Mouse (Mus musculus) cerebellum, adult 2 months (tissue): ENCODE data around the gene Ppip5k2. TPM values are rescaled to one million over a fixed set of nuclear protein-coding genes. Genes with fewer than 3 reads are reported as not detected.

ENCODE experiments used
- DNase-seq, 2 experiments: peaks; one replicate each; pipeline ENCODE4 v3.0.0; 2021
- H3K27ac ChIP-seq: fragments of 200-500 bp; 2 replicates; pipeline ENCODE4 v1.5.1; 2012; ENCODE audit warnings: low read length, control low read depth, inconsistent platforms; ENCODE audit not compliant: insufficient read depth
- H3K27me3 ChIP-seq: fragments of 200-500 bp; 2 replicates; pipeline ENCODE4 v1.6.1; 2012; ENCODE audit warnings: inconsistent platforms, mild to moderate bottlenecking, low read length, moderate library complexity; ENCODE audit not compliant: control insufficient read depth, insufficient read depth
- H3K4me1 ChIP-seq: fragments of 200-500 bp; 2 replicates; pipeline ENCODE4 v1.6.1; 2011; ENCODE audit warnings: low read length; ENCODE audit not compliant: control insufficient read depth, insufficient read depth
- H3K4me3 ChIP-seq: fragments of 200-500 bp; replicated peaks from 2 replicates; pipeline ENCODE3; 2011; ENCODE audit warnings: mild to moderate bottlenecking, low read depth, low read length, control low read depth; ENCODE audit not compliant: insufficient read depth
- CTCF ChIP-seq: fragments of 200-500 bp; IDR thresholded peaks from 2 replicates; pipeline ENCODE4 v1.5.1; 2011; ENCODE audit warnings: low read depth, mild to moderate bottlenecking, control low read depth, low read length, moderate library complexity, borderline replicate concordance; ENCODE audit not compliant: insufficient read depth
- POLR2A ChIP-seq: fragments of 200-500 bp; IDR thresholded peaks from 2 replicates; pipeline ENCODE4 v1.6.1; 2011; ENCODE audit warnings: low read length, control low read depth, borderline replicate concordance; ENCODE audit not compliant: insufficient read depth
- WGBS: fragments of 180-500 bp; shearing (Covaris S2); methylation state at CpG from one replicate; pipeline ENCODE4 v1.1.7; 2018; 5-methylcytosine and 5-hydroxymethylcytosine counted together
- polyA plus RNA-seq: library from polyadenylated mRNA; depleted of rRNA; stranded (reverse); fragments of >200 nt; gene quantifications from 2 replicates; pipeline ENCODE4 v1.2.3, GENCODE M21; 2012

Gene Ppip5k2
- polyA plus RNA-seq, 1 experiment, result 19.7 TPM

DNA sequence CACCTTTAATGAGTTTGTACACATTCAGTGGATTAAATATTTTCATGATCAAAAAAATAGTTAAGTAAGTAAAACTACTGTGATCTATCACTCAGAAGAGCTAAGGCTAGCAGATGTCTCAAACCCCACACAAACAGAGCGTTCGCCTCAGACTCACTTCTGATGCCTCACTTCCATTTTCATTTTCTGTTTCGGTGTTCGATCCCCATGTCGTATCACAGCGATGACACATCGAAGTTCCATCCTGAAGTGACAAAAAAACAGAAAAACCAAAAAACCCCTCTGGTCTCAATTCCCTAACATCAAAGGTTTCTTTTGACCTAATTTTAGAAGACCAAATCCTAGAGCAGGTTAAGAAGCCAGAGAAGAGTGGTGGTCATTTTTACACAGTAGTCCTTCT is 23.9 kb downstream of the Ppip5k2 start:
- 96% methylated on average over 7 of the region's 7 CpGs for WGBS
- Histone ChIP-seq H3K27me3 (no peaks in the 10 kb centered on the region), H3K4me3 (no peak overlapping the region), H3K4me1 (no peaks in the 10 kb centered on the region), H3K27ac (no peak overlapping the region)
- TF ChIP-seq POLR2A, result no peak
- no peak for TF ChIP-seq CTCF
- no peak for DNase-seq

DNA sequence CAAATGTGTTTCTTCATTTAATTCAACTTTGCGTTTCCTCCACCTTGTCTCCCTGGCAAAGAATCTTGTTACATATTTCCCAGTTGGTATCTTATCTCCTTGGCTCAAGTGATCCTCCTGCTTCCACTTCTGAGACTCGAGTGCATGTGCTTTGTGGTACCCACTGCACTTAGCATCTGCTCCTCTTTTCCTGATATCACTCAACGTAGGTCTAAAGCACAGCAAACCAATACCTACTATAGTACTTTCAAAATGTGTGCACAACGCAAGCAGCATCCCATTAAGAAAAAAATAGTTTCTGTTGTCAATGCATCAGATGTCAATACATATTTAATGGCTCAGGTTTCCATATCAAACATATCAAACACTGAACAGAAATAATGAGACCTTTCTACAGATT is 24.5 kb downstream of the Ppip5k2 start:
- no peak for DNase-seq
- WGBS, result 88% methylated on average over 4 of the region's 4 CpGs
- no peaks in the 10 kb centered on the region for H3K4me1 ChIP-seq
- no peak overlapping the region for H3K4me3 ChIP-seq
- H3K27me3 ChIP-seq, result no peaks in the 10 kb centered on the region
- no peak for TF ChIP-seq POLR2A
- TF ChIP-seq CTCF, result no peak
- no peak overlapping the region for H3K27ac ChIP-seq

DNA sequence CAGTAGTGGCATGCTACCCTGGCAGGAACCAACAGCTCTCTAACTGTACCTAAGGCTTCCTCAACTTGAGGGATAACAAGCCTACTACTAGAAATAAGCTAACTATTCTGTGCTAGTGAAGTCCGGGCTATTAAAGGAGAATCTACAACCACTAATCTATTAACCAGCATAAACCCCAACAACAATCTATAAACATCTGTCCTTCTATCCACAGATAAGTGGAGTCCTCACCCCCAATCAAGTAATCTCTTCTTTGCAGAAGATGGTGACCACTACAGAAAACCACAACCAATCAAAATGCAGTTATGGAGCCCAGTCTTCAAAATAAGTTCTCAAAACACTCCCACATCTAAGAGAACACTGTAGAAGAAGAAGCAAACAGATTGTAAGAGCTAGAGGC is 27.1 kb downstream of the Ppip5k2 start:
- no peaks in the 10 kb centered on the region for H3K27me3 ChIP-seq
- H3K4me1 ChIP-seq, result no peaks in the 10 kb centered on the region
- no peak for DNase-seq
- no peak overlapping the region for H3K27ac ChIP-seq
- 100% methylated on average over 1 of the region's 1 CpGs for WGBS
- no peak overlapping the region for H3K4me3 ChIP-seq
- TF ChIP-seq POLR2A, result no peak
- TF ChIP-seq CTCF, result no peak

DNA sequence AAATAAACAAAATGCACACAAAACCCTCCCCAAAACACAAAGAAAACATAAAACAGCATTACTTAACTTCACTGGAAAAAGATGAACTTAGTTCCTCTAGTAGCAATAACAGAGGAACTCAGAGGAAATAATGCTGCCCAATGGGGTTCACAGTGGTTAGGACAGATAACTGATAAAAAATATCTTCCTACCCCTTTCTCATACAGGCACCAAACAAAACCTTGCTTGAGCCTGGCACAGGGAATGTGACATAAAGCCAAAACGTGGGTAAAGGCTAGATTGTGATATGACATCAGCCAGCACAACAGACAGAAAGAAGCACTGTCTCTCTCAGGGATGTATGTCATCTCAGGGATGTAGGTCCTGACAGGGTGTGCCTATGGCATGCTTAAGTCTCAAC is 40.9 kb downstream of the Ppip5k2 start:
- Histone ChIP-seq H3K4me1 (no peaks in the 10 kb centered on the region), H3K27ac (no peak overlapping the region), H3K27me3 (no peaks in the 10 kb centered on the region), H3K4me3 (no peak overlapping the region)
- WGBS, result 67% methylated on average over 1 of the region's 1 CpGs
- TF ChIP-seq POLR2A, result no peak
- TF ChIP-seq CTCF, result no peak
- DNase-seq, result no peak

- Histone ChIP-seq H3K27me3 (no peaks in the 10 kb centered on the region), H3K4me1 (no peaks in the 10 kb centered on the region), H3K27ac (no peak overlapping the region), H3K4me3 (no peak overlapping the region)
- DNase-seq, result no peak
- 70% methylated on average over 2 of the region's 2 CpGs for WGBS
- TF ChIP-seq CTCF (peak; percentile 10; the same call in 1 of the 2 replicates), POLR2A (no peak)
These were observed 43.5 kb downstream of the Ppip5k2 start for GRCm38 (mm10) chr1:97726730-97727129.

GRCm38 (mm10) chr1:97718440-97718839 is 51.8 kb downstream of the Ppip5k2 start:
- Histone ChIP-seq H3K27me3 (no peaks in the 10 kb centered on the region), H3K4me1 (no peaks in the 10 kb centered on the region), H3K4me3 (no peak overlapping the region), H3K27ac (no peak overlapping the region)
- TF ChIP-seq POLR2A, result no peak
- TF ChIP-seq CTCF, result no peak
- 93% methylated on average over 9 of the region's 9 CpGs for WGBS
- DNase-seq, result no peak

- Histone ChIP-seq H3K4me1 (no peaks in the 10 kb centered on the region), H3K27ac (no peak overlapping the region), H3K4me3 (no peak overlapping the region), H3K27me3 (no peaks in the 10 kb centered on the region)
- DNase-seq, result no peak
- 49% methylated on average over 11 of the region's 11 CpGs for WGBS
- TF ChIP-seq CTCF (no peak), POLR2A (no peak)
These were observed 55.8 kb downstream of the Ppip5k2 start for GRCm38 (mm10) chr1:97714334-97714868.

GRCm38 (mm10) chr1:97710520-97710919 is 59.7 kb downstream of the Ppip5k2 start:
- no peak overlapping the region for H3K27ac ChIP-seq
- no peak for TF ChIP-seq POLR2A
- TF ChIP-seq CTCF, result no peak
- H3K27me3 ChIP-seq, result no peaks in the 10 kb centered on the region
- H3K4me1 ChIP-seq, result no peaks in the 10 kb centered on the region
- DNase-seq, result no peak
- no peak overlapping the region for H3K4me3 ChIP-seq
- WGBS, result 70% methylated on average over 3 of the region's 3 CpGs

GRCm38 (mm10) chr1:97705389-97705788 is 64.8 kb downstream of the Ppip5k2 start:
- no peak overlapping the region for H3K27ac ChIP-seq
- no peak overlapping the region for H3K4me3 ChIP-seq
- H3K27me3 ChIP-seq, result no peaks in the 10 kb centered on the region
- DNase-seq, result no peak
- TF ChIP-seq CTCF (no peak), POLR2A (no peak)
- no peaks in the 10 kb centered on the region for H3K4me1 ChIP-seq
